Mouse (Mus musculus) heart, embryonic 11.5 days (tissue): ENCODE results near the gene Plscr5. TPM values are rescaled to one million over a fixed set of nuclear protein-coding genes. Genes with fewer than 3 reads are reported as not detected.
"Not testable (repeated sequence)": the region's sequence is repeated elsewhere in the genome, so short reads cannot be mapped to it uniquely, and the experiment has no call there.

Experiments used
- ATAC-seq: fragments of 200-750 bp; cut with Nextera tagmentation; replicated peaks from 2 replicates; pipeline ENCODE4 v1.8.0; 2017; ENCODE audit warnings: moderate library complexity; ENCODE audit not compliant: insufficient number of reproducible peaks, low FRiP score, low TSS enrichment
- H3K27ac ChIP-seq: fragments of 300-500 bp; sonication (generic); 2 replicates; pipeline ENCODE4 v1.5.1; 2014; ENCODE audit warnings: mild to moderate bottlenecking, low read depth, low read length
- H3K27me3 ChIP-seq: fragments of 300-500 bp; sonication (generic); 2 replicates; pipeline ENCODE4 v1.6.1; 2014; ENCODE audit warnings: mild to moderate bottlenecking, low read length, mixed read lengths; ENCODE audit not compliant: control insufficient read depth, insufficient read depth
- H3K36me3 ChIP-seq: fragments of 300-500 bp; sonication (generic); 2 replicates; pipeline ENCODE4 v1.6.1; 2014; ENCODE audit warnings: mild to moderate bottlenecking, low read length, moderate library complexity, mixed read lengths; ENCODE audit not compliant: control insufficient read depth, insufficient read depth
- H3K4me1 ChIP-seq: fragments of 300-500 bp; sonication (generic); 2 replicates; pipeline ENCODE4 v1.6.1; 2014; ENCODE audit warnings: low read length; ENCODE audit not compliant: control insufficient read depth, insufficient read depth
- H3K4me2 ChIP-seq: fragments of 300-500 bp; sonication (generic); 2 replicates; pipeline ENCODE4 v1.6.1; 2014; ENCODE audit warnings: mild to moderate bottlenecking, moderate library complexity
- H3K4me3 ChIP-seq: fragments of 300-500 bp; sonication (generic); 2 replicates; pipeline ENCODE4 v1.5.1; 2014; ENCODE audit warnings: low read depth, low read length
- H3K9ac ChIP-seq: fragments of 300-500 bp; sonication (generic); 2 replicates; pipeline ENCODE4 v1.6.1; 2014; ENCODE audit warnings: mild to moderate bottlenecking, low read depth, low read length, moderate library complexity
- H3K9me3 ChIP-seq: fragments of 300-500 bp; sonication (generic); replicated peaks from 2 replicates; pipeline ENCODE4 v1.6.1; 2016; ENCODE audit warnings: low read length; ENCODE audit not compliant: control insufficient read depth
- WGBS: fragments of 180-500 bp; shearing (Covaris S2); extraction: QIAGEN DNeasy Blood & Tissue Kit; methylation state at CpG from one replicate; pipeline ENCODE4 v1.1.7; 2014; ENCODE audit not compliant: insufficient replicate concordance; 5-methylcytosine and 5-hydroxymethylcytosine counted together
- polyA plus RNA-seq: library from polyadenylated mRNA; unstranded; fragments of >200 nt; fragmentation: Nextera tagmentation; extraction: Ambion mirVana; gene quantifications from 2 replicates; pipeline ENCODE4 v1.2.1, GENCODE M21; 2014

Plscr5 gene
- polyA plus RNA-seq, result not detected in 2 replicates

DNA sequence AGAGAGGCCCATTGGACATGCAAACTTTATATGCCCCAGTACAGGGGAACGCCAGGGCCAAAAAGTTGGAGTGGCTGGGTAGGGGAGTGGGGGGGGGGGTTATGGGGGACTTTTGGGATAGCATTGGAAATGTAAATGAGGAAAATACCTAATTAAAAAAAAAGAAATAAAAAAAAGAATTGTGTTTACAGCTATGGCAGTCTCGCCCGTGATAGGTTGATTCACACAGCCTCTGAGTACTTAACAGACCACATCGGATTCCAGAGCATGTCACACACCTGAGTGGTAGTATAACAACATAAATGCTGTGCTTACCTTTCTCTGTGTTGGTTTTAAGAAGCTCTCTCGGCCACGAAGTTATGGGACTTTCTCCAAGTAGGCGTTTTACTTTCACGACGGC is at the start of gene Plscr5:
Gene Plscr5 (plus strand): TSS at position 301 of the 400 bp plus-strand sequence.
- H3K27me3 ChIP-seq, H3K4me3 ChIP-seq, H3K9ac ChIP-seq, H3K4me2 ChIP-seq, ATAC-seq, H3K27ac ChIP-seq, H3K9me3 ChIP-seq, H3K36me3 ChIP-seq, H3K4me1 ChIP-seq: not testable (repeated sequence)
- 57% methylated on average over 9 of the region's 9 CpGs for WGBS

DNA sequence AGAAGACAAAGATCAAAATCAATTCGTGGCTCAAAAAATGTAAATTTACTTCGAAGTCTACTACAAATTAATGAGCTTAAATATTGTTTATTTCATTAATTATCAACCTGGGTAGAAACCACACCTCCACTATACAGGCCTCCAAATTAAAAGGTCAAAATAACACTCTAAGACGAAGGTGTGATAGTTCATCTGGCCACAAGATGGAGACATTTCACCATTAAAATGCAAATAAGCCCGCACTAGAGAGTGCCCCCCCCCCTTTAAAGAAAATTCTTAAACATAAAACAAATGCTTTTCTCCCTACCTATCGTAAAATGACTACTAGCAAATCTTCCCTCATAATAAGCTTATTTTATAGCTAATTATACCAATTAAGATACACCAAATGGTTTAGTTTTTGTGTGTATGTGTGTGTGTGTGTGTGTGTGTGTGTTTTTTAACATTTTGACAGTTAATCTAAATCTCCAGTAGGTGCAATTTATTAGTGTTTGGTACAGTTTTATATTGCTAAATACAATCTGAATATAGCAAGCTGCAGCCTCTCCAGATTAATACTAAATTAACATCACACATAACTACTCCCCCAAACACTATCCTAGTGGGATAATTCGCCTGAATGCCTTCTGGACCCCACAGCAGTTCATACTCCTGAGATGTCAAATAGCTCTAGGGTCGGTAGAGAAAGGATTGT is 45.0 kb upstream of the Plscr5 start:
- Histone ChIP-seq H3K27ac (no peak overlapping the region), H3K36me3 (no peaks in the 10 kb centered on the region), H3K9ac (no peak overlapping the region), H3K27me3 (no peaks in the 10 kb centered on the region), H3K9me3 (no peaks in the 10 kb centered on the region), H3K4me1 (no peaks in the 10 kb centered on the region), H3K4me2 (no peak overlapping the region), H3K4me3 (no peak overlapping the region)
- 16% methylated on average over 7 of the region's 7 CpGs for WGBS
- 0 out of 2 replicates have a peak, but pooled peaks have one; percentile 52 for ATAC-seq

DNA sequence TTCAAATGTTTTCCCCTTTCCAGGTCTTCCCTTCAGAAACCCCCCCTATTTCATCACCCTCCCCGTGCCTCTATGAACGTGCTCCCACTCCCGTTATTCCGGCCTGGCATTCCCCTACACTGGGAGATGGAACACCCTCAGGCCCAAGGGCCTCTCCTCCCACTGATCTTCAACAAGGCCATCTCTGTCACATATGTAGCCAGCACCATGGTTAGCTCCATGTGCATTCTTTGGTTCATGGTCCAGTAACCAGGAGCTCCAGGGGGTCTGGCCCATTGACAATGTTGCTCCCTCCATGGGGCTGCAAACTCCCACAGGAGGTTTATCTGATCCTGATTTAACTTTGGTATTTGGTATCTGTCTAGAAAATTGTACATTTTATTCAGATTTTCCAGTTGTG is 30.5 kb upstream of the Plscr5 start:
- H3K4me1 ChIP-seq, result no peaks in the 10 kb centered on the region
- H3K4me2 ChIP-seq, result no peak overlapping the region
- no peak overlapping the region for H3K9ac ChIP-seq
- H3K27me3 ChIP-seq, result no peaks in the 10 kb centered on the region
- no peak overlapping the region for H3K4me3 ChIP-seq
- H3K36me3 ChIP-seq, result no peaks in the 10 kb centered on the region
- no peak for ATAC-seq
- H3K9me3 ChIP-seq, result no peaks in the 10 kb centered on the region
- no peak overlapping the region for H3K27ac ChIP-seq
- WGBS, result 86% methylated on average over 4 of the region's 4 CpGs

DNA sequence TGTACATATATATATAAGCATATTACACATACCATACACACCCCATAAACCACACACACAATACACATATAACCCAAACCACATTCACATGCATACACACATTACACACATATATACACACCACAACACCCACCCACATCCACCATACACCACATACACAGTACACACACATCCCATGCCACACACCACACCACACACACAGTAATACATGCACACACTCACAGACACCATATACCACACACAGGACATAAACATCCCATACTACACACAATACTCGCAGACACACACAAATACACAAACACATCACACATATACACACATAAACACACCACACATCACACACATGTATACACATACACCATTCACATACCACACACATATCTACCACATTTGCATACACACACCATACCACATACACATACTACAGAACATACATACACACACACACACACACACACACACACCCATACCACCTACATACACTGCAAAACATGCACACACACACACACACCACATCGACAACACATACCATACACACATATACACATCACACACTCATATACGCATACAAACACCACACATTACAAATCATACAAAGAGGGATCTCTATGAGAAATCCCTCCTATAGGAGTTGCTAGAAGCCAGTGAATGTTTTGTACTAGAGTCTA is 19.3 kb upstream of the Plscr5 start:
- Histone ChIP-seq H3K9ac (no peak overlapping the region), H3K27ac (no peak overlapping the region), H3K36me3 (no peaks in the 10 kb centered on the region), H3K4me3 (no peak overlapping the region), H3K27me3 (no peaks in the 10 kb centered on the region), H3K4me2 (no peak overlapping the region), H3K9me3 (no peaks in the 10 kb centered on the region), H3K4me1 (no peaks in the 10 kb centered on the region)
- WGBS, result 89% methylated on average over 3 of the region's 3 CpGs
- 0 out of 2 replicates have a peak, but pooled peaks have one; percentile 22 for ATAC-seq

DNA sequence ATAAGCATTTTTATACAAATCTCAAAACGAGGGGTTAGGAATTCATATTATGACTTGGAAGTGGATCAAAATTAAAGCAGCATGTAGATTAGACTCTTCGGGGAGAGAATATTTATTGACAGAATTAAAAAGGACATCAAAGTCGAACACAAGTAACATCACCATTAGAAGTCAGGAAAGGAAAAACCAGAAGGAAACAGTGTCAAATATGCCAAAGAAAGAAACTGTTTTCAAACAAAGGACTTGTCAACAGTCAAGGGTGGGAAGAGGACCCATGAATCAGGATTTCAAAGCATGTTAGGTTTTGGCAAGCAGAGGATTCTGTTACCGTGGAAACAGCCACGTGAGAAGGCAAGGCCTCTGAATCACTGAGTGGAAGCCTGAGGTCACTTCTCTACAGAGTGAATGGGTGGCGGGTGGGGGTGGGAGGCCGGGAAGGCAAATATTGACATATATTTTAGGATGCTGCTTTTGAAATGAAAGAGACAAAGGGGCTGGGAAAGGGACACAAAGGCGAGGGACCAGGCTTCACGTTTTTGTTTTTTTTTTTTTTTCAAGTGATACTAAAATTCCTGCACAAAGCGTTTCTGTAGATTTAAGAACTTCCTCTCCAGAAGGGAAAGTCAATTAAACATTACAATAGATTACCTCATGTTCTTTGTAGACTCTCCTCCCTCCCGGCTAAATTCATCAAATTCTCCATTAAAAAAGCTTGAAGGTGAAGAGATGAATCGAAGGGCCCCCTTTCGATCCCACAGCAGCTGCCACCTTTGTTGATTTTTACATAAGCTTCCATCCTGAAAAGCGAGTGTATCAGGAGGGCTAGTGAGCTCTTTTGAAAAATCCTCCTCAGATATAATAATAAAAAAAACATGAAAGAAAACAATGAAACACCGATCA is 18.3 kb upstream of the Plscr5 start:
- Histone ChIP-seq H3K27me3 (no peaks in the 10 kb centered on the region), H3K27ac (no peak overlapping the region), H3K9me3 (no peaks in the 10 kb centered on the region), H3K9ac (no peak overlapping the region), H3K4me3 (no peak overlapping the region), H3K36me3 (no peaks in the 10 kb centered on the region), H3K4me1 (no peaks in the 10 kb centered on the region), H3K4me2 (no peak overlapping the region)
- 58% methylated on average over 15 of the region's 15 CpGs for WGBS
- no peak for ATAC-seq

DNA sequence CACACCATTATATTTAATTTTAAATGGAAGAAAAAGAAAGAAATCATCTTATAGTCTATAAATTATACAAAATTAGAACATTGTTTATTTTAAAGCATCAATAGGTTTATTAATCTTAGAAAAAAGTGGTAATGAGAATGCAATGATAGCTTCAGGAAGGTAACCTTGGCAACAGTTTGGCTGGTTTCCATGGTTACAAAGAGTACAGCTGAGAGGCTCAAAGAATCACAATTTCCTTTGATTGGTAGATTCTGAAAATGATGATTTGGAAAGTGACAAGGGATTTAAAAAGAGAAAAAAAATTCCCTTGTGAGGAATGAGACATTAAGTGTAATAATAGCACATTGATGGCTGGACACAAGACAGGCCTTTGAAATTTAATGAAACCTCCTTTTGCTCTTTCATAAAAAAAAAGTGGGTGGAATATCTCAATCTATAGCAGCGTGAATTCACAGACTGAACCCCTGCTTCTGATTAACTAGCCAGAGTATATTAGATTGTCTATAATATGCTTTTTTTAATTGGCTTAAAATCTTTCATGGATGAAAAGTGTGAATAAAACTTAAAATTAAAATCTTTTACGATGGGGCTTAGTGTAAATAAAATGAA is 13.8 kb upstream of the Plscr5 start:
- Histone ChIP-seq H3K9ac (no peak overlapping the region), H3K4me3 (no peak overlapping the region), H3K27me3 (no peaks in the 10 kb centered on the region), H3K4me1 (no peaks in the 10 kb centered on the region), H3K27ac (no peak overlapping the region), H3K4me2 (no peak overlapping the region), H3K9me3 (no peaks in the 10 kb centered on the region), H3K36me3 (no peaks in the 10 kb centered on the region)
- WGBS, result 74% methylated on average over 2 of the region's 2 CpGs
- no peak for ATAC-seq

DNA sequence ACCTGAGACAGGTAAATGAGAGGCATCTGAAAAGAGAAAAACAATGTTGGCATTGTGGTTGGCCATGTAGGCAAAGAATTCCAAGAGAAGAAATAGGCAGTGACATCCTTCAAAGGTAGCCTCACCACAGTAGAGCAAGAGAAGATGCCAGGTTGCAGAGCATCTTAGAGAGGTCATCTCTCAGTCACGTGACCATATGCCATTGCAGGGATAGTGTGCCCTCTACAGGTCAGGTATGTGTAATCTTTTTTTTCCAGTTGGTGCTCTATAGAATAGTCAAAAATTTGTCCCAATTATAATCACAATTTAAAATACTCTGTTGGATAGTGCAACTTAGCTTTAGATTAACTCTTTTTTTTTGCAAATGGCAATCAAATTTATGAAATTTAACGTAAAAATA is 1.4 kb upstream of the Plscr5 start:
- 77% methylated on average over 2 of the region's 2 CpGs for WGBS

DNA sequence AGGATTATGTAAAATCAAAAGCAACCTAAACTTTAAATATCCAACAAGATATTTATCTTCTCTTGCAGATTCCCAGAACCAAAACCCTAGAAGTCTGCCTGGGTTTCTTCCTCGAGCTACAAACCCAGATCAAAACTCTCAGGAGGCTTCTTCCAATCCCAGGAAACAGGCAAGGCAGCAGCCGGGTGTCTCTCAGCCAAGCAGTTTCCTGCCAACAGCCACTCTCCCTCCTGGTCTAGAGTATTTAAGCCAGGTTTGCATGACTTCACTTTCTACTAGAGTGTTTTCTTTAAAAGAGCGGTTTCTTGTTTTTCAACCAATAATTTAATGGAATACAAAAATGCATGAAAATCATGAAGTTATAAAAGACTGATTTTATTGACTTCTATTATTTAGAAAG is 5.7 kb downstream of the Plscr5 start:
- Histone ChIP-seq H3K9ac (no peak overlapping the region), H3K27ac (no peak overlapping the region), H3K36me3 (no peaks in the 10 kb centered on the region), H3K9me3 (no peaks in the 10 kb centered on the region), H3K4me2 (no peak overlapping the region), H3K4me1 (no peaks in the 10 kb centered on the region), H3K4me3 (no peak overlapping the region), H3K27me3 (no peaks in the 10 kb centered on the region)
- ATAC-seq, result no peak
- 56% methylated on average over 3 of the region's 3 CpGs for WGBS

More for the DNA sequence above, 1.4 kb upstream of the Plscr5 start:
- Histone ChIP-seq H3K4me3 (no peak overlapping the region), H3K27me3 (no peaks in the 10 kb centered on the region), H3K4me2 (no peak overlapping the region), H3K36me3 (no peaks in the 10 kb centered on the region), H3K27ac (no peak overlapping the region), H3K9ac (no peak overlapping the region), H3K4me1 (no peaks in the 10 kb centered on the region), H3K9me3 (no peaks in the 10 kb centered on the region)
- no peak for ATAC-seq
